Mouse (Mus musculus): Measurements from ENCODE around the gene Cwc27. TPM values are rescaled to one million over a fixed set of nuclear protein-coding genes. Genes with fewer than 3 reads are reported as not detected.

The Cwc27 gene
- polyA plus RNA-seq, 1 experiment from 2014 or later = 29.2 TPM

GRCm38 (mm10) chr13:104660042-104660680 is 156.8 kb downstream of the Cwc27 start:
- Histone ChIP-seq H3K9me3 (no peaks in the 10 kb centered on the region), H3K4me3 (no peak overlapping the region), H3K36me3 (0 out of 2 replicates have a peak, but pooled peaks cover 4% of the 10 kb centered on the region), H3K4me2 (replicated peaks) (no peak overlapping the region), H3K4me1 (no peaks in the 10 kb centered on the region), H3K9ac (replicated peaks) (no peak overlapping the region), H3K27me3 (no peaks in the 10 kb centered on the region), H3K27ac (replicated peaks) (no peak overlapping the region)
- peak; percentile 73 for ATAC-seq (replicated peaks)
- 81% methylated on average over 7 of the region's 7 CpGs for WGBS

- peaks cover 4% of the 10 kb centered on the region; the same call in 1 of the 2 replicates for H3K4me1 ChIP-seq
- no peaks in the 10 kb centered on the region for H3K9me3 ChIP-seq
- H3K4me2 ChIP-seq (replicated peaks) = no peak overlapping the region
- 0 out of 2 replicates have a peak, but pooled peaks cover 4% of the 10 kb centered on the region for H3K36me3 ChIP-seq
- H3K27ac ChIP-seq (replicated peaks) = no peak overlapping the region
- no peak overlapping the region for H3K9ac ChIP-seq (replicated peaks)
- ATAC-seq (replicated peaks) = no peak
- 98% methylated on average over 5 of the region's 5 CpGs for WGBS
- no peak overlapping the region for H3K4me3 ChIP-seq
- no peaks in the 10 kb centered on the region for H3K27me3 ChIP-seq
Observed at GRCm38 (mm10) chr13:104656666-104657272, 160.2 kb downstream of the Cwc27 start.

GRCm38 (mm10) chr13:104655137-104655536 is 161.8 kb downstream of the Cwc27 start:
- no peaks in the 10 kb centered on the region for H3K9me3 ChIP-seq
- ATAC-seq (replicated peaks) = 0 out of 2 replicates have a peak, but pooled peaks have one; percentile 41
- 45% methylated on average over 3 of the region's 3 CpGs for WGBS

GRCm38 (mm10) chr13:104651763-104652162 is 165.2 kb downstream of the Cwc27 start:
- WGBS = 73% methylated on average over 2 of the region's 2 CpGs
- Histone ChIP-seq H3K4me1 (peaks cover 4% of the 10 kb centered on the region; the same call in 1 of the 2 replicates), H3K4me2 (replicated peaks) (no peak overlapping the region), H3K9ac (replicated peaks) (no peak overlapping the region), H3K4me3 (no peak overlapping the region), H3K9me3 (no peaks in the 10 kb centered on the region), H3K27ac (replicated peaks) (no peak overlapping the region), H3K27me3 (no peaks in the 10 kb centered on the region), H3K36me3 (peaks cover 6% of the 10 kb centered on the region; the same call in 1 of the 2 replicates)
- ATAC-seq (replicated peaks) = no peak

More at GRCm38 (mm10) chr13:104655137-104655536, 161.8 kb downstream of the Cwc27 start:
- Histone ChIP-seq H3K4me1 (peaks cover 4% of the 10 kb centered on the region; the same call in 1 of the 2 replicates), H3K36me3 (peaks cover 7% of the 10 kb centered on the region; the same call in 1 of the 2 replicates), H3K9ac (replicated peaks) (no peak overlapping the region), H3K27ac (replicated peaks) (no peak overlapping the region), H3K4me3 (no peak overlapping the region), H3K27me3 (no peaks in the 10 kb centered on the region), H3K4me2 (replicated peaks) (no peak overlapping the region)

- 94% methylated on average over 2 of the region's 2 CpGs for WGBS
- ATAC-seq (replicated peaks) = no peak
- H3K4me1 ChIP-seq = peaks cover 4% of the 10 kb centered on the region; the same call in 1 of the 2 replicates
- no peaks in the 10 kb centered on the region for H3K27me3 ChIP-seq
- no peak overlapping the region for H3K27ac ChIP-seq (replicated peaks)
- no peaks in the 10 kb centered on the region for H3K9me3 ChIP-seq
- H3K4me3 ChIP-seq = no peak overlapping the region
- no peak overlapping the region for H3K4me2 ChIP-seq (replicated peaks)
- H3K36me3 ChIP-seq = peaks cover 3% of the 10 kb centered on the region; the same call in 1 of the 2 replicates
- H3K9ac ChIP-seq (replicated peaks) = no peak overlapping the region
Observed at GRCm38 (mm10) chr13:104650654-104651053, 166.3 kb downstream of the Cwc27 start.

- H3K4me1 ChIP-seq = peaks cover 4% of the 10 kb centered on the region; the same call in 1 of the 2 replicates
- H3K27ac ChIP-seq (replicated peaks) = no peak overlapping the region
- H3K4me2 ChIP-seq (replicated peaks) = no peak overlapping the region
- H3K9ac ChIP-seq (replicated peaks) = no peak overlapping the region
- no peak overlapping the region for H3K4me3 ChIP-seq
- WGBS = 48% methylated on average over 5 of the region's 5 CpGs
- no peak for ATAC-seq (replicated peaks)
- H3K9me3 ChIP-seq = no peaks in the 10 kb centered on the region
- peaks cover 3% of the 10 kb centered on the region; the same call in 1 of the 2 replicates for H3K36me3 ChIP-seq
- H3K27me3 ChIP-seq = no peaks in the 10 kb centered on the region
Observed at GRCm38 (mm10) chr13:104650145-104650544, 166.8 kb downstream of the Cwc27 start.

GRCm38 (mm10) chr13:104645778-104646425 is 171.0 kb downstream of the Cwc27 start:
- Histone ChIP-seq H3K4me2 (replicated peaks) (no peak overlapping the region), H3K27ac (replicated peaks) (no peak overlapping the region), H3K4me1 (no peaks in the 10 kb centered on the region), H3K4me3 (no peak overlapping the region), H3K9me3 (no peaks in the 10 kb centered on the region), H3K9ac (replicated peaks) (no peak overlapping the region), H3K27me3 (no peaks in the 10 kb centered on the region), H3K36me3 (no peaks in the 10 kb centered on the region)
- WGBS = 84% methylated on average over 6 of the region's 6 CpGs
- ATAC-seq (replicated peaks) = no peak

GRCm38 (mm10) chr13:104644185-104644584 is 172.8 kb downstream of the Cwc27 start:
- ATAC-seq (replicated peaks) = no peak
- Histone ChIP-seq H3K4me2 (replicated peaks) (no peak overlapping the region), H3K9ac (replicated peaks) (no peak overlapping the region), H3K4me1 (no peaks in the 10 kb centered on the region), H3K4me3 (no peak overlapping the region), H3K27ac (replicated peaks) (no peak overlapping the region), H3K27me3 (no peaks in the 10 kb centered on the region), H3K36me3 (no peaks in the 10 kb centered on the region), H3K9me3 (no peaks in the 10 kb centered on the region)
- 100% methylated on average over 1 of the region's 1 CpGs for WGBS

- Histone ChIP-seq H3K27me3 (no peaks in the 10 kb centered on the region), H3K4me2 (replicated peaks) (no peak overlapping the region), H3K4me3 (no peak overlapping the region), H3K9ac (replicated peaks) (no peak overlapping the region), H3K9me3 (no peaks in the 10 kb centered on the region), H3K27ac (replicated peaks) (no peak overlapping the region), H3K36me3 (no peaks in the 10 kb centered on the region), H3K4me1 (no peaks in the 10 kb centered on the region)
- 80% methylated on average over 5 of the region's 5 CpGs for WGBS
- ATAC-seq (replicated peaks) = no peak
Observed at GRCm38 (mm10) chr13:104640694-104641454, 176.1 kb downstream of the Cwc27 start.

GRCm38 (mm10) chr13:104638988-104639387 is 178.0 kb downstream of the Cwc27 start:
- no peaks in the 10 kb centered on the region for H3K36me3 ChIP-seq
- no peak overlapping the region for H3K4me3 ChIP-seq
- no peaks in the 10 kb centered on the region for H3K27me3 ChIP-seq
- no peak overlapping the region for H3K9ac ChIP-seq (replicated peaks)
- 58% methylated on average over 3 of the region's 3 CpGs for WGBS
- H3K4me2 ChIP-seq (replicated peaks) = no peak overlapping the region
- no peak for ATAC-seq (replicated peaks)
- H3K9me3 ChIP-seq = no peaks in the 10 kb centered on the region
- no peaks in the 10 kb centered on the region for H3K4me1 ChIP-seq
- no peak overlapping the region for H3K27ac ChIP-seq (replicated peaks)

GRCm38 (mm10) chr13:104635965-104636462 is 180.9 kb downstream of the Cwc27 start:
- no peak overlapping the region for H3K9ac ChIP-seq (replicated peaks)

More at GRCm38 (mm10) chr13:104635965-104636462, 180.9 kb downstream of the Cwc27 start:
- no peaks in the 10 kb centered on the region for H3K27me3 ChIP-seq
- H3K36me3 ChIP-seq = no peaks in the 10 kb centered on the region
- ATAC-seq (replicated peaks) = no peak
- peaks cover 13% of the 10 kb centered on the region for H3K4me1 ChIP-seq
- H3K9me3 ChIP-seq = no peaks in the 10 kb centered on the region
- H3K4me2 ChIP-seq (replicated peaks) = no peak overlapping the region
- H3K27ac ChIP-seq (replicated peaks) = no peak overlapping the region
- 83% methylated on average over 6 of the region's 6 CpGs for WGBS
- no peak overlapping the region for H3K4me3 ChIP-seq
